Mouse (Mus musculus) hindbrain, postnatal 0 days (tissue): ENCODE data around the gene Sept9. TPM values are rescaled to one million over a fixed set of nuclear protein-coding genes. Genes with fewer than 3 reads are reported as not detected.

ENCODE experiments used
- ATAC-seq: fragments of 200-750 bp; cut with Nextera tagmentation; 2 replicates; pipeline ENCODE4 v1.8.0; 2017; ENCODE audit warnings: mild to moderate bottlenecking, moderate TSS enrichment, moderate library complexity
- DNase-seq: peaks from one replicate; pipeline ENCODE4 v3.0.0-alpha.2; 2015; ENCODE audit warnings: low spot score
- H3K27ac ChIP-seq: fragments of 300-500 bp; sonication (generic); 2 replicates; pipeline ENCODE4 v1.5.1; 2014; ENCODE audit warnings: mild to moderate bottlenecking
- H3K27me3 ChIP-seq: fragments of 300-500 bp; sonication (generic); 2 replicates; pipeline ENCODE4 v1.6.1; 2014; ENCODE audit warnings: low read length, mixed read lengths; ENCODE audit not compliant: insufficient read depth
- H3K36me3 ChIP-seq: fragments of 300-500 bp; sonication (generic); 2 replicates; pipeline ENCODE4 v1.6.1; 2014; ENCODE audit warnings: low read length, mixed read lengths; ENCODE audit not compliant: insufficient read depth
- H3K4me1 ChIP-seq: fragments of 300-500 bp; sonication (generic); 2 replicates; pipeline ENCODE4 v1.6.1; 2014; ENCODE audit warnings: antibody characterized with exemption, low read length, mixed read lengths; ENCODE audit not compliant: insufficient read depth
- H3K4me2 ChIP-seq: fragments of 300-500 bp; sonication (generic); 2 replicates; pipeline ENCODE4 v1.6.1; 2014; ENCODE audit warnings: low read depth, mild to moderate bottlenecking, low read length, moderate library complexity, mixed read lengths
- H3K4me3 ChIP-seq: fragments of 300-500 bp; sonication (generic); 2 replicates; pipeline ENCODE4 v1.5.1; 2014; ENCODE audit warnings: low read length
- H3K9ac ChIP-seq: fragments of 300-500 bp; sonication (generic); replicated peaks from 2 replicates; pipeline ENCODE4 v1.6.1; 2014; ENCODE audit warnings: mild to moderate bottlenecking, low read length, moderate library complexity, mixed read lengths
- H3K9me3 ChIP-seq: fragments of 300-500 bp; sonication (generic); 2 replicates; pipeline ENCODE4 v1.6.1; 2016; ENCODE audit warnings: low read length, mixed read lengths
- CTCF ChIP-seq: IDR thresholded peaks from 2 replicates; pipeline ENCODE4 v1.5.1; 2016; ENCODE audit warnings: antibody characterized with exemption, control low read depth, low read depth
- WGBS: fragments of 180-500 bp; shearing (Covaris S2); extraction: QIAGEN DNeasy Blood & Tissue Kit; methylation state at CpG from one replicate; pipeline ENCODE4 v1.1.7; 2014; 5-methylcytosine and 5-hydroxymethylcytosine counted together
- polyA plus RNA-seq: library from polyadenylated mRNA; unstranded; fragments of >200 nt; fragmentation: Nextera tagmentation; extraction: Ambion mirVana; gene quantifications from 2 replicates; pipeline ENCODE4 v1.2.1, GENCODE M21; 2015
- total RNA-seq: library from RNA; depleted of rRNA; stranded (reverse); fragments of >200 nt; gene quantifications from 2 replicates; pipeline ENCODE4 v1.2.3, GENCODE M21; 2014

Gene Sept9
- total and polyA plus RNA-seq, 2 experiments from 2014 or later, result 88.8 to 112 TPM

GRCm38 (mm10) chr11:117384897-117385296 is 185.4 kb downstream of the Sept9 start:
- TF ChIP-seq CTCF, result peak; percentile 94
- ATAC-seq (peak; percentile 75), DNase-seq (peak; percentile 96)
- H3K27ac ChIP-seq, result no peak overlapping the region
- H3K36me3 ChIP-seq, result no peaks in the 10 kb centered on the region
- H3K27me3 ChIP-seq, result 0 out of 2 replicates have a peak, but pooled peaks cover 4% of the 10 kb centered on the region
- no peak overlapping the region for H3K9ac ChIP-seq
- no peaks in the 10 kb centered on the region for H3K9me3 ChIP-seq
- no peak overlapping the region for H3K4me2 ChIP-seq
- H3K4me3 ChIP-seq, result no peak overlapping the region
- 2% methylated on average over 16 of the region's 16 CpGs for WGBS
- no peaks in the 10 kb centered on the region for H3K4me1 ChIP-seq

- ATAC-seq (no peak), DNase-seq (peak; percentile 30)
- Histone ChIP-seq H3K36me3 (no peaks in the 10 kb centered on the region), H3K9ac (no peak overlapping the region), H3K27me3 (0 out of 2 replicates have a peak, but pooled peaks cover 4% of the 10 kb centered on the region), H3K4me2 (no peak overlapping the region), H3K4me3 (no peak overlapping the region), H3K9me3 (no peaks in the 10 kb centered on the region), H3K4me1 (no peaks in the 10 kb centered on the region), H3K27ac (no peak overlapping the region)
- WGBS, result 37% methylated on average over 15 of the region's 15 CpGs
- no peak for TF ChIP-seq CTCF
Observed at GRCm38 (mm10) chr11:117385331-117386103, 186.1 kb downstream of the Sept9 start.

GRCm38 (mm10) chr11:117387241-117387640 is 187.8 kb downstream of the Sept9 start:
- Histone ChIP-seq H3K4me3 (no peak overlapping the region), H3K9me3 (no peaks in the 10 kb centered on the region), H3K36me3 (no peaks in the 10 kb centered on the region), H3K4me1 (peaks cover 3% of the 10 kb centered on the region; the same call in 1 of the 2 replicates), H3K9ac (no peak overlapping the region), H3K27me3 (0 out of 2 replicates have a peak, but pooled peaks cover 4% of the 10 kb centered on the region), H3K27ac (no peak overlapping the region), H3K4me2 (no peak overlapping the region)
- DNase-seq, result peak; percentile 39
- no peak for TF ChIP-seq CTCF
- no peak for ATAC-seq
- 70% methylated on average over 10 of the region's 10 CpGs for WGBS

GRCm38 (mm10) chr11:117390001-117390402 is 190.5 kb downstream of the Sept9 start:
- no peak overlapping the region for H3K4me3 ChIP-seq
- ATAC-seq, result no peak
- no peaks in the 10 kb centered on the region for H3K36me3 ChIP-seq
- 28% methylated on average over 12 of the region's 12 CpGs for whole genome bisulfite sequencing
- peak; percentile 60 for DNase-seq
- peaks cover 16% of the 10 kb centered on the region for H3K4me1 ChIP-seq
- H3K4me2 ChIP-seq, result no peak overlapping the region
- 0 out of 2 replicates have a peak, but pooled peaks cover 4% of the 10 kb centered on the region for H3K27me3 ChIP-seq
- peak; percentile 78 for TF ChIP-seq CTCF
- H3K9ac ChIP-seq, result no peak overlapping the region
- no peaks in the 10 kb centered on the region for H3K9me3 ChIP-seq
- H3K27ac ChIP-seq, result no peak overlapping the region

GRCm38 (mm10) chr11:117390774-117391534 is 191.5 kb downstream of the Sept9 start:
- H3K27ac ChIP-seq, result no peak overlapping the region
- H3K4me3 ChIP-seq, result no peak overlapping the region
- H3K9me3 ChIP-seq, result no peaks in the 10 kb centered on the region
- DNase-seq, result no peak
- no peak overlapping the region for H3K4me2 ChIP-seq
- 34% methylated on average over 7 of the region's 7 CpGs for WGBS
- no peak overlapping the region for H3K9ac ChIP-seq
- no peaks in the 10 kb centered on the region for H3K36me3 ChIP-seq
- no peak for ATAC-seq
- H3K27me3 ChIP-seq, result 0 out of 2 replicates have a peak, but pooled peaks cover 4% of the 10 kb centered on the region
- H3K4me1 ChIP-seq, result peaks cover 19% of the 10 kb centered on the region
- TF ChIP-seq CTCF, result no peak

- H3K9ac ChIP-seq, result no peak overlapping the region
- H3K9me3 ChIP-seq, result no peaks in the 10 kb centered on the region
- TF ChIP-seq CTCF, result peak; percentile 52
- DNase-seq, result no peak
- peaks cover 19% of the 10 kb centered on the region for H3K4me1 ChIP-seq
- H3K27ac ChIP-seq, result no peak overlapping the region
- H3K36me3 ChIP-seq, result no peaks in the 10 kb centered on the region
- no peak overlapping the region for H3K4me2 ChIP-seq
- H3K27me3 ChIP-seq, result no peaks in the 10 kb centered on the region
- WGBS, result 84% methylated on average over 2 of the region's 2 CpGs
- ATAC-seq, result no peak
- no peak overlapping the region for H3K4me3 ChIP-seq
Observed at GRCm38 (mm10) chr11:117392251-117392650, 192.8 kb downstream of the Sept9 start.

- Histone ChIP-seq H3K27ac (no peak overlapping the region), H3K9ac (no peak overlapping the region), H3K9me3 (no peaks in the 10 kb centered on the region), H3K4me3 (no peak overlapping the region), H3K27me3 (no peaks in the 10 kb centered on the region), H3K4me2 (peak overlapping the region; percentile 66), H3K4me1 (peaks cover 19% of the 10 kb centered on the region), H3K36me3 (no peaks in the 10 kb centered on the region)
- TF ChIP-seq CTCF, result no peak
- ATAC-seq, result no peak
- DNase-seq, result no peak
- WGBS, result 58% methylated on average over 4 of the region's 4 CpGs
Observed at GRCm38 (mm10) chr11:117393715-117394114, 194.3 kb downstream of the Sept9 start.
